Mouse (Mus musculus): ENCODE data around the gene Spats2l. TPM values are rescaled to one million over a fixed set of nuclear protein-coding genes. Genes with fewer than 3 reads are reported as not detected.
A peak's percentile ranks its signal among the peaks of the same experiment; 100 is the strongest.

The Spats2l gene
- polyA plus RNA-seq (2012; rRNA removed) (59.4 and 81.4 TPM in 2 replicates), polyA plus RNA-seq (2014; fragmentation: Nextera tagmentation; extraction: Ambion mirVana) (202 and 222 TPM in 2 replicates)

DNA sequence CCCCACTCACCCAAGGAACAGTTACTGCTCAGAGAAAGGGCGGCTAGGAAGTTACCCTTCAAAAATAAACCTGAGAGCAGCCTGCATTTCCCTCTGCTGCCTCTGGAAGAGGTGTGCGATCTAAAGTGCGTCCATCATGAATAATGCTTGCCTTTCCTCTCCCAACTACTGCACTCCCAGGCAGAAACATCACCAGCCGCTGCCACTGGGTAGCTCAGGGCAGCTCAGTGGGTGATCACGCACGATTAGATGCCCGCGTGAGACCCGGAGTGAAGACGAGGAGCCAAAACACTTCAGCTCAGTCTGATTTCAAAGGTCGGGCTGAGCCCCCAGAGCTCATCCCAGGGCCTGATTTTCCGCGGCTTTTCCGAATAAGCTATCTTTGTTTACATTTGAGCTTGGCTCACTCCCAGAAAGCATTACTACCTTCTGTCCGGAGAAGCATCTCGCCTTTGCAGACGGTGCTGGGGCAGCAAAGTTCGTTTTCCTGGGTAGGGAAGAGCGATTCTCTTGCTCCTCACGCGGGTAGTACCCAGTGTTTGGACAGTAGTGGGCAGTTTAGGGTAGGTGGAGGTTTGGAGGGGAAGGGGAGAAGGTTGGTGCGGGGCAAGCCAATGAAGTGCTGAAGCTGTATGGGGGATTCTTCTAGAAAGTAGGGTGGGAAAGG, at the start of gene Spats2l:
TSS of gene Spats2l (plus strand) at position 162 of the 667 bp plus-strand sequence.
- peak; percentile 75 for DNase-seq (ENCODE audit: low spot score)
- peak; percentile 52 for ATAC-seq (ENCODE audit: low FRiP score, low read depth)
- H3K4me3 ChIP-seq (replicated peaks; ENCODE audit: low read length): peak within 1 kb of the TSS; percentile 88
- peak within 1 kb of the TSS; percentile 99 for H3K27ac ChIP-seq (replicated peaks; ENCODE audit: low read depth, low read length)
- no peaks in the 10 kb centered on the region for H3K9me3 ChIP-seq (ENCODE audit: control insufficient read depth, low read length)
- peak within 1 kb of the TSS; percentile 99 for H3K9ac ChIP-seq (ENCODE audit: low read depth, low read length, severe bottlenecking)
- H3K4me1 ChIP-seq (ENCODE audit: control insufficient read depth, insufficient read depth, low read length): peaks cover 28% of the 10 kb centered on the region
- 0% methylated on average over 22 of the region's 22 CpGs for WGBS
- H3K4me2 ChIP-seq (replicated peaks; ENCODE audit: low read depth, low read length, severe bottlenecking): peak within 1 kb of the TSS; percentile 84
- TF ChIP-seq POLR2A (IDR thresholded peaks at IDR 0.05; ENCODE audit: borderline replicate concordance, extremely low read depth, insufficient read depth, insufficient read length): 0 out of 2 replicates have a peak, but pooled peaks have one; percentile 30
- no peaks in the 10 kb centered on the region; the same call in 1 of the 2 replicates for H3K36me3 ChIP-seq (ENCODE audit: control insufficient read depth, insufficient read depth, low read length)
- no peaks in the 10 kb centered on the region for H3K27me3 ChIP-seq (ENCODE audit: control insufficient read depth, insufficient read depth, low read length)

DNA sequence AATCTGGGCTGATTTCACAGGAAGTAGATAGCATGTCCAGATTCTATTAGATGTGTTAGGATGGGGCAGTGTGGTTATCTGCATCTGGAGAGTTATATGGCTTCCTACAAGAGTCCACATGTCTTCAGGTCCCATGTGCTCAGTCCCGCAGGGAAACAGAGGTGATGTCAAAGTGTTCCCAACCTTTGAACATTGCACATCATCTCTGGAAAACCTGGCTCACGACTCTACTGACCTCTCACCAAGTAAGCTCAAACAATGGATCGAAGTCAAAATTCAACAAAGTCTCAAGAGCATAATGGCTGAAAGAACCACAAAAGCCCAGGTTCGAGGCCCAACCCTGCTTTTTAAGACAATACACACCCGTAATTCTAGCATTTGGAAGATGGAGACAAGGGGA, 48.7 kb upstream of the Spats2l start:
- WGBS: 92% methylated on average over 5 of the region's 5 CpGs
- no peaks in the 10 kb centered on the region for H3K27me3 ChIP-seq (ENCODE audit: control insufficient read depth, insufficient read depth, low read length)
- H3K4me2 ChIP-seq (replicated peaks; ENCODE audit: low read depth, low read length, severe bottlenecking): no peak overlapping the region
- no peaks in the 10 kb centered on the region for H3K4me1 ChIP-seq (ENCODE audit: control insufficient read depth, insufficient read depth, low read length)
- H3K27ac ChIP-seq (replicated peaks; ENCODE audit: low read depth, low read length): no peak overlapping the region
- H3K9ac ChIP-seq (ENCODE audit: low read depth, low read length, severe bottlenecking): no peak overlapping the region
- no peak overlapping the region for H3K4me3 ChIP-seq (replicated peaks; ENCODE audit: low read length)
- H3K36me3 ChIP-seq (ENCODE audit: control insufficient read depth, insufficient read depth, low read length): no peaks in the 10 kb centered on the region
- no peak for DNase-seq (ENCODE audit: low spot score)
- no peak for ATAC-seq (ENCODE audit: low FRiP score, low read depth)
- no peaks in the 10 kb centered on the region for H3K9me3 ChIP-seq (ENCODE audit: control insufficient read depth, low read length)
- no peak for TF ChIP-seq POLR2A (IDR thresholded peaks at IDR 0.05; ENCODE audit: borderline replicate concordance, extremely low read depth, insufficient read depth, insufficient read length)

DNA sequence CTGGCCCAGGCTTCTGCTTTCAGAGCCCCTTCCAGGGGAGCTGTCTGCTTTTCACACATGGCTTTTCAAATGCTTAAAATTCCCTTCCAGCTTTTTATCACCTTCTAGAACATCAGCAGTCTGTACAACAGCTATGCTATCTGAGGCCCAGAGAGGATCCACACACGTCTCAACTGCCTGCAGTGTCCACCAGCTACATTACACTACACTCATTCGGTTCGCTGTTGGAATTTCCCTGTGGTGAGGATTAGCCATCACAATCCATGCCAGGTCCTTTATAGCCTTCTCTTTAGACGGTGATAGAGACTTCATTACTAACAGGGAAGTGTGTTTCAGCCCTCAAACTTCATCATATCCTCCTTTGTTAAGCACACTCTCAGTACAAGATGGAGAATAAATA, 38.1 kb upstream of the Spats2l start:
- DNase-seq (ENCODE audit: low spot score): no peak
- H3K9me3 ChIP-seq (ENCODE audit: control insufficient read depth, low read length): no peaks in the 10 kb centered on the region
- H3K36me3 ChIP-seq (ENCODE audit: control insufficient read depth, insufficient read depth, low read length): no peaks in the 10 kb centered on the region
- no peak overlapping the region for H3K4me3 ChIP-seq (replicated peaks; ENCODE audit: low read length)
- no peak overlapping the region for H3K9ac ChIP-seq (ENCODE audit: low read depth, low read length, severe bottlenecking)
- TF ChIP-seq POLR2A (IDR thresholded peaks at IDR 0.05; ENCODE audit: borderline replicate concordance, extremely low read depth, insufficient read depth, insufficient read length): no peak
- H3K4me1 ChIP-seq (ENCODE audit: control insufficient read depth, insufficient read depth, low read length): no peaks in the 10 kb centered on the region; the same call in 1 of the 2 replicates
- no peaks in the 10 kb centered on the region for H3K27me3 ChIP-seq (ENCODE audit: control insufficient read depth, insufficient read depth, low read length)
- 36% methylated on average over 4 of the region's 4 CpGs for WGBS
- 0 out of 2 replicates have a peak, but pooled peaks have one; percentile 26 for ATAC-seq (ENCODE audit: low FRiP score, low read depth)
- H3K4me2 ChIP-seq (replicated peaks; ENCODE audit: low read depth, low read length, severe bottlenecking): no peak overlapping the region
- no peak overlapping the region for H3K27ac ChIP-seq (replicated peaks; ENCODE audit: low read depth, low read length)

DNA sequence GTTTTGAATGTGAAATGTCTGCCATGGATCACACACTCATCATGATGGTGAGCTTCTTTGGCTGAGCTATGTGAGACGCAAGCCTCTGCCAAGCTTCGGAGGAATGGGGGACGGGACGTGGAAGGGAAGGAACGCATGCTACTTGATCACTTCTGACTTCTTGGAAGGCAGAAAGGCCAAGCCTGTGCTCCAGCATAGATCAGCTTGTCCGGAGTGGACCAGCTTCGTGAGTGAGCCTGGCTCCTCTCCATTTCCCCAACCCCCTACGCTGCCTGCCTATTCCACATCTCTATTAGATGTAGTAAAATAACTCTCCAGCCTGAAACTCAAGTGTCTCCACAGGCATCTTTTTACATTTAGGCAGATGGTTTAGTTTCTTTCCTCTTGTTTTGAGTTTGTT, 32.2 kb upstream of the Spats2l start:
- no peak overlapping the region for H3K9ac ChIP-seq (ENCODE audit: low read depth, low read length, severe bottlenecking)
- no peaks in the 10 kb centered on the region for H3K27me3 ChIP-seq (ENCODE audit: control insufficient read depth, insufficient read depth, low read length)
- H3K4me2 ChIP-seq (replicated peaks; ENCODE audit: low read depth, low read length, severe bottlenecking): no peak overlapping the region
- no peaks in the 10 kb centered on the region for H3K36me3 ChIP-seq (ENCODE audit: control insufficient read depth, insufficient read depth, low read length)
- DNase-seq (ENCODE audit: low spot score) (no peak), ATAC-seq (ENCODE audit: low FRiP score, low read depth) (0 out of 2 replicates have a peak, but pooled peaks have one; percentile 41)
- no peak overlapping the region for H3K27ac ChIP-seq (replicated peaks; ENCODE audit: low read depth, low read length)
- TF ChIP-seq POLR2A (IDR thresholded peaks at IDR 0.05; ENCODE audit: borderline replicate concordance, extremely low read depth, insufficient read depth, insufficient read length): no peak
- no peak overlapping the region for H3K4me3 ChIP-seq (replicated peaks; ENCODE audit: low read length)
- 71% methylated on average over 8 of the region's 8 CpGs for WGBS
- no peaks in the 10 kb centered on the region for H3K9me3 ChIP-seq (ENCODE audit: control insufficient read depth, low read length)
- 0 out of 2 replicates have a peak, but pooled peaks cover 4% of the 10 kb centered on the region for H3K4me1 ChIP-seq (ENCODE audit: control insufficient read depth, insufficient read depth, low read length)

DNA sequence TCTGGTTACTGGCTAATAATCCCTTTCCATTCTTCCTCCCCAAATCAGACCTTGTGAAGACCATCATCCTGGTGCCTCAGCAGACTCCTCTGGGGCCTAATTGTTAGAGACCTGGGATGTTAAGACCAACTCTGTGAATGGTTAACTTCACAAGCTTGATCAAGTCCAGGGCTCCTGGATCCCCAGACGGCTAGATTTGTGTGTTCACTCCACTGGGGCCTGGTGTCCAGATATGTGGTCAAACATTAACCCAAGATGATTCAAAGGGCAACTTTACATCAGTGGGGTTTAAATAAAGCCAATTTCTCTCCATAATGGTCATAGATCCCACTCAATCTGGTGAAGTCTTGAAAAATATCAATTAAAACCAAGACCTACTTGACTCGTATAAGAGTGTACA, 31.7 kb upstream of the Spats2l start:
- Histone ChIP-seq H3K27me3 (ENCODE audit: control insufficient read depth, insufficient read depth, low read length) (no peaks in the 10 kb centered on the region), H3K4me2 (replicated peaks; ENCODE audit: low read depth, low read length, severe bottlenecking) (no peak overlapping the region), H3K27ac (replicated peaks; ENCODE audit: low read depth, low read length) (no peak overlapping the region), H3K36me3 (ENCODE audit: control insufficient read depth, insufficient read depth, low read length) (no peaks in the 10 kb centered on the region), H3K9ac (ENCODE audit: low read depth, low read length, severe bottlenecking) (no peak overlapping the region), H3K4me3 (replicated peaks; ENCODE audit: low read length) (no peak overlapping the region), H3K4me1 (ENCODE audit: control insufficient read depth, insufficient read depth, low read length) (0 out of 2 replicates have a peak, but pooled peaks cover 4% of the 10 kb centered on the region), H3K9me3 (ENCODE audit: control insufficient read depth, low read length) (no peaks in the 10 kb centered on the region)
- no peak for DNase-seq (ENCODE audit: low spot score)
- no peak for TF ChIP-seq POLR2A (IDR thresholded peaks at IDR 0.05; ENCODE audit: borderline replicate concordance, extremely low read depth, insufficient read depth, insufficient read length)
- ATAC-seq (ENCODE audit: low FRiP score, low read depth): no peak
- 83% methylated on average over 2 of the region's 2 CpGs for WGBS

All from limb, embryonic 14.5 days (tissue).